Mouse (Mus musculus) neural tube, embryonic 11.5 days (tissue): Measurements from ENCODE around the gene Gm3099. TPM values are rescaled to one million over a fixed set of nuclear protein-coding genes. Genes with fewer than 3 reads are reported as not detected.
"Not testable (repeated sequence)": the region's sequence is repeated elsewhere in the genome, so short reads cannot be mapped to it uniquely, and the experiment has no call there.

Experiments
- ATAC-seq: fragments of 200-750 bp; cut with Nextera tagmentation; 2 replicates; pipeline ENCODE4 v1.8.0; 2017; ENCODE audit warnings: moderate number of reproducible peaks, mild to moderate bottlenecking, moderate TSS enrichment, moderate library complexity; ENCODE audit not compliant: insufficient read depth, low FRiP score, low TSS enrichment
- DNase-seq: peaks from one replicate; pipeline ENCODE4 v3.0.0-alpha.2; 2015; ENCODE audit warnings: low spot score
- H3K27ac ChIP-seq: fragments of 300-500 bp; sonication (generic); 2 replicates; pipeline ENCODE4 v1.5.1; 2014; ENCODE audit warnings: low read depth, mild to moderate bottlenecking, low read length
- H3K27me3 ChIP-seq: fragments of 300-500 bp; sonication (generic); 2 replicates; pipeline ENCODE4 v1.6.1; 2014; ENCODE audit warnings: mild to moderate bottlenecking, low read length, mixed read lengths; ENCODE audit not compliant: control insufficient read depth, insufficient read depth
- H3K36me3 ChIP-seq: fragments of 300-500 bp; sonication (generic); 2 replicates; pipeline ENCODE4 v1.6.1; 2014; ENCODE audit warnings: mild to moderate bottlenecking, low read length, moderate library complexity, mixed read lengths; ENCODE audit not compliant: control insufficient read depth, insufficient read depth
- H3K4me1 ChIP-seq: fragments of 300-500 bp; sonication (generic); 2 replicates; pipeline ENCODE4 v1.6.1; 2014; ENCODE audit warnings: low read length, mixed read lengths; ENCODE audit not compliant: control insufficient read depth, insufficient read depth
- H3K4me2 ChIP-seq: fragments of 300-500 bp; sonication (generic); 2 replicates; pipeline ENCODE4 v1.6.1; 2014; ENCODE audit warnings: low read depth, mild to moderate bottlenecking, moderate library complexity
- H3K4me3 ChIP-seq: fragments of 300-500 bp; sonication (generic); 2 replicates; pipeline ENCODE4 v1.5.1; 2014; ENCODE audit warnings: low read depth, low read length
- H3K9ac ChIP-seq: fragments of 300-500 bp; sonication (generic); 2 replicates; pipeline ENCODE4 v1.6.1; 2014; ENCODE audit warnings: mild to moderate bottlenecking, low read length
- H3K9me3 ChIP-seq: fragments of 300-500 bp; sonication (generic); 2 replicates; pipeline ENCODE4 v1.6.1; 2016; ENCODE audit warnings: low read length; ENCODE audit not compliant: control insufficient read depth
- WGBS: fragments of 180-500 bp; shearing (Covaris S2); extraction: QIAGEN DNeasy Blood & Tissue Kit; methylation state at CpG from one replicate; pipeline ENCODE4 v1.1.7; 2014; 5-methylcytosine and 5-hydroxymethylcytosine counted together
- polyA plus RNA-seq: library from polyadenylated mRNA; unstranded; fragments of >200 nt; fragmentation: Nextera tagmentation; extraction: Ambion mirVana; gene quantifications from 2 replicates; pipeline ENCODE4 v1.2.1, GENCODE M21; 2014

Gm3099 gene
- polyA plus RNA-seq = not detected in 2 replicates

- not testable (repeated sequence) for ATAC-seq, H3K36me3 ChIP-seq, H3K4me2 ChIP-seq, H3K4me1 ChIP-seq, H3K27ac ChIP-seq, H3K27me3 ChIP-seq, H3K9me3 ChIP-seq, DNase-seq, H3K9ac ChIP-seq, H3K4me3 ChIP-seq
- WGBS = 75% methylated on average over 1 of the region's 3 CpGs
These were observed at the start of gene Gm3099 for GRCm38 (mm10) chr14:3998094-3998493. TSS of gene Gm3099 (plus strand) at chr14:3998394.

GRCm38 (mm10) chr14:3963247-3963646 is 34.9 kb upstream of the Gm3099 start, which contains the start of gene Gm3095:
TSS of gene Gm3095 (plus strand) at chr14:3963547.
- H3K36me3 ChIP-seq = not testable (repeated sequence)

GRCm38 (mm10) chr14:4023641-4024040 is 25.4 kb downstream of the Gm3099 start, which contains the start of gene Gm5796:
TSS of gene Gm5796 (plus strand) at chr14:4023941.
- not testable (repeated sequence) for H3K36me3 ChIP-seq, ATAC-seq, H3K9me3 ChIP-seq, H3K4me1 ChIP-seq, H3K9ac ChIP-seq, H3K4me2 ChIP-seq, H3K4me3 ChIP-seq, DNase-seq, H3K27me3 ChIP-seq, H3K27ac ChIP-seq
- 80% methylated on average over 1 of the region's 3 CpGs for WGBS

More at GRCm38 (mm10) chr14:3963247-3963646, 34.9 kb upstream of the Gm3099 start, which contains the start of gene Gm3095:
- H3K9me3 ChIP-seq, H3K4me1 ChIP-seq, H3K4me3 ChIP-seq, H3K27ac ChIP-seq, DNase-seq, H3K9ac ChIP-seq, ATAC-seq, H3K27me3 ChIP-seq, H3K4me2 ChIP-seq: not testable (repeated sequence)
- WGBS = no CpG with 5 or more reads among the region's 2 CpGs

Other genes with a start within 250 kb of the Gm3099 start
- 0.64 and 1.1 TPM in 2 replicates for gene Gm3002, start 188.3 kb upstream of the Gm3099 start, polyA plus RNA-seq
- not detected in 2 replicates for gene Gm3033, start 152.1 kb upstream of the Gm3099 start, polyA plus RNA-seq
- 0.13 and 0.15 TPM in 2 replicates for gene Gm2916, start 114.2 kb upstream of the Gm3099 start, polyA plus RNA-seq
- not detected in 2 replicates for gene Gm3029, start 66.6 kb upstream of the Gm3099 start, polyA plus RNA-seq
- not detected in 2 replicates for gene Gm3095, start 34.8 kb upstream of the Gm3099 start, polyA plus RNA-seq
- gene Gm5796, start 25.5 kb downstream of the Gm3099 start, polyA plus RNA-seq = 0.37 and 0.42 TPM in 2 replicates
- not detected in 2 replicates for gene Gm3115, start 85.7 kb downstream of the Gm3099 start, polyA plus RNA-seq
- 0.98 and 2.4 TPM in 2 replicates for gene Gm8108, start 112.1 kb downstream of the Gm3099 start, polyA plus RNA-seq
- gene Gm3127, start 166.6 kb downstream of the Gm3099 start, polyA plus RNA-seq = not detected in 2 replicates
- 0.49 and 0.97 TPM in 2 replicates for gene Gm2974, start 184.2 kb downstream of the Gm3099 start, polyA plus RNA-seq